Mouse (Mus musculus) layer of hippocampus, adult 18-20 months (tissue): ENCODE measurements at regions not wholly inside any gene's neighbourhood (a gene's known extent, or its start where the extent isn't known, plus 50 kb on each side); places are given as distances from the start of the nearest gene placed in this dataset.

ENCODE experiments used
- DNase-seq, 2 experiments: peaks; one replicate each; pipeline ENCODE4 v3.0.0; 2022; ENCODE audit warnings: low spot score in 2 of 2

DNA sequence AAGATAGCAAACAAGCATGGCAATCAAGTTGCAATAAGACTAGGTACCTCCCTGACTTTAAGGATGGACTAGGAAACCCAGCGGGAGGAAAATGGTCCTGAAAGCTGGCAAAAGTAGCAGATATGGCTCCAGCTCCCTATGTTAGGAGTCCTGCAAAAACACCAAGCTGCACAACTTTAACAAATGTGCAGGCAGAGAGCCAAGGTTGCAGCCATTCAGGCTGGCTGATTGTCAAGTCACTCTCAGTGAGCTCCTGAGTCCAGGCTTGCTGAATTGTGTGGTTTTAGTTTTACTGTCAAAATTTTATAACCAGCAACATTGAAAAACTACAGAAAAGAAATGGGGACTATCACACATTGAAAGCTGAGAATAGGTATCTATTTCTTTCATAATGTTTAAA is 1122.8 kb upstream of the Slc10a2 start:
- DNase-seq: no peak

DNA sequence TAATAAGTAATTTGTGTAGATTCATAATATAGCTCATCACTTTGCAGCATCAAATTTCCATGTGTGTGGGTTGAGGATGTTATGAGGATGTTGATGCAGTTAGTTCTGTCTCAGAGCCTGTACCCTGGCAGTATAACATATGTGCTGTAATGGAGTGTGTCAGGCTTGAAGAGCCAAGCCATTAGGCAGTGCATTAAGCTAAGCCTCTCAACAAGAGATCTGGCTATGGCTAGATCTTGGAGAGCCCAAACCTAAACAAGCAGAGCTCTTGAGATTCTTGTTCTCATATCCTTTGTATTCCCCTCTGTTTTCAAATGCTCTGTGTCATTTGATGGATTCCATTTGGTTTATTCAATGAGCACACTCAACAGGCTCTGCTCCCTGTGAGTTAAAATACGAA is 1120.0 kb upstream of the Slc10a2 start:
- DNase-seq: no peak

DNA sequence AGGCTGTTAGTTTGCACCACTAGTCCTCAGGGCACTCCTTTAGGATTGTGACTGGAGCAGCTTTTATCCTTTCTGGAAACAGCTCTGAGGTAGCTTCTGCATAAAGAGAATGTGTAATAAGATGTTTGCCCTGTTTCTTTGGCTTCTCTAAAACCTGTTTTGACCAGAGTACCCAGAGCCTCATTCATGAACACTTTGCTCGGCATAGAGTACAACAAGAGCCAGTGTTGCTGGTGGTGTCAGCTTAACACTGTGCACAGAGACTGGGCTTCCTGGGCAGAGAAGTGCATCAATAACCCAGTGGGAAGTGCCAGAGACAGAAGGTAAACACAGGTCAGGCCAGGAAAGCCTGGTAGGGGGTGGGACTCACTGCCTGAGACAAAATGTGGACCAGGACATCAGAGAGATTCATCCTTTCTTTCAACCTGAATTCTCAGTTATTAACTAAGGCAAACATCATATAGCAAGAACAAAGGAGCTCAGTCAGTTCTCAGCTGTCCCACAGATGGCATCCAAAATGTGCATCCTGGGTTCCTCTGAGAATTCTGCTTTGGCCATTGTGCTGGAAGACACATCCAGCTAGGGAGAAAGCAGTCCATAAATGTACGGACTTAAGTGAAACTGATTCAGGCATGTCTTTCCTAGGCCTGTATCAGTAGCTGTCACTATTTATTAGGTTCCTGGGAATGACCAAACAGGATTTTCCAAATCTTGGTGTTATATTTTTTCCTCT is 1102.6 kb upstream of the Slc10a2 start:
- DNase-seq: peak in 1 of 2 experiments; percentile 9

DNA sequence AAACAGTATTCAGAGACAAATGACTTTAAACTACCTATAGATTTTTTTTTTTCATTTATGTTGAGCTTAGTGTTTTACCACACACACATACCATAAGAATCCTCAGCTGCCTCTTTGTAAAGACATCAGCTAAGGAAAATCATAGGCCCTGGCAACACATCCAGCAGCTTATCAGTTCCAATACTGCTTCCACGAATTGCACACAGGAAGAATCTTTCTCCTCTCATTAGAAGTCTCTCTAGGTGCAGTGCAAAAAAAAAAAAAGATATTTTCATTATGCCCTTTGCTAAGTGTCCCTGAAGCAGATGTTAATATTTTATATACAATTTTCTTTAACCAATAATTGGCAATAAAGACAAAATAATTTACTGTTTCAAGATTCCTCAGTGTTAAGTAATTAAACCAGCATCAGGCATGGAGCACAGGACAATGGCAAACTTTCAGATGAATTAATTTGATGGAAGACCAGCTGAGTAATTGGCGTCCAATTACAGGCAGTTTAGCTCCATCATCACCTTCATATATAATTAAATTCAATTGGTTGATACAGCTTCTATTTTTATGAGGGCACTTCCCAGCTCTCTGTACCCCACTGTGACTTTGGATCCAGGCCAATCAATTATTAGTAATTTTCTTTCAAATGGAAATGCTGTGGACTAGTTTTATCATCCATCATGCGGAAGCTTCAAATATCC is 1099.0 kb upstream of the Slc10a2 start:
- DNase-seq: no peak

GRCm38 (mm10) chr8:6191431-6191830 is 1086.3 kb upstream of the Slc10a2 start:
- no peak for DNase-seq

DNA sequence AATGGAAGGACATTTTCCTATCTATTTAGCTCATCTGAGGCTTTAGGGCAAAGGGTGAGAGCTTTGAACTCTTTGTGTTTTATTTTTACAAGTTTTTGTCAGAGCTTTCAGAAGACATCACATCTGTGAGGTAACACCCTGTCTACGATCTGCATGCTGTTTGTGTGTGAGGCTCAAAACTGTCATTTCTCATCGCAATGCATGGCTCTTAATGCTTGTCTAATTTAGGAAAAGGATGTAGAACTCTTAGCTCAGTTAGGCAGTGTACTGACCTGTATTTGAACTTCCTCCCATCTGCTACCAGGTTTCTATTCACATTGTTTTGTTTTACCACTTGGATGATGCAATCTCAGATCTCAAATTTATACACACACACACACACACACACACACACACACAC is 1083.3 kb upstream of the Slc10a2 start:
- no peak for DNase-seq

GRCm38 (mm10) chr8:6186561-6186960 is 1081.4 kb upstream of the Slc10a2 start:
- DNase-seq: no peak

- no peak for DNase-seq
These were observed 1074.5 kb upstream of the Slc10a2 start for GRCm38 (mm10) chr8:6179602-6180001.

DNA sequence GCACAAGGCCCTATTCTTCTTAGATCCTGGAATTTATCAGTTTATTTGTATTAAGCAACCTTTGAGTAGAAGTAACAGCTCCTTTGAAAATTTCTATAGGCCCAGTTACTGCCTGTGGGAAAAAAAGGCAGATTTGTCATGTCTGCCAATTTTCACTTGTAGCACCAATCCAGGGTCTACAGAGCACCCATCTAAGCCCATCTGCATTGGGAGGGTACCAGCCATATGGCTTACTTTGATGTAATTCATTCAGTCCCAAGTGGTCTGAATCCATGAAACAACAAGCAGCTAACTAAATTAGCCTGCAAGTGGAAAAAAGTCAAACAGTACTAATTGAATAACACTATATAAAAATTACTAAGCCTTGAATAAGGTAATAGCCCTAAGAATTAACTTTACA is 1061.3 kb upstream of the Slc10a2 start:
- no peak for DNase-seq

- DNase-seq: no peak
These were observed 1060.1 kb upstream of the Slc10a2 start for GRCm38 (mm10) chr8:6165230-6165629.

- DNase-seq: no peak
These were observed 1059.6 kb upstream of the Slc10a2 start for GRCm38 (mm10) chr8:6164758-6165157.

DNA sequence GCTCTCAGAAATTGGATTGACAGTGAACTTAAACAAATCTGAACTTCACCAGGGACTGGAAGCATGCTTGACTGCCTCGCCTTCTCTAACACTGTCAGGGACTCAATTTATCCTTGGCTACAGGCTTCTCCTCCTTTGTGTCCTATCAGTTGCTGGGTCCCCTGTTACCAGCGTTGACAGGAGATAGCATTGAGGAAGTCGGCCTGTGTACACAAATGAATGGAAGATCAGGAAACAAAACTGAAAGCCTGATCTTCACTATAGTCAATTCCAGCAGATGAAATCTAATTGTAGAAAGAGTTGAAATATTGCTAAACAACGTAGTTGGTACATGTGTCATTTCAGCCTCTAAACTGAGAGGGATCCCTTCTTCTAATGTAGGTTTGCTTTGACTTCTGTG is 1039.4 kb upstream of the Slc10a2 start:
- DNase-seq: no peak

DNA sequence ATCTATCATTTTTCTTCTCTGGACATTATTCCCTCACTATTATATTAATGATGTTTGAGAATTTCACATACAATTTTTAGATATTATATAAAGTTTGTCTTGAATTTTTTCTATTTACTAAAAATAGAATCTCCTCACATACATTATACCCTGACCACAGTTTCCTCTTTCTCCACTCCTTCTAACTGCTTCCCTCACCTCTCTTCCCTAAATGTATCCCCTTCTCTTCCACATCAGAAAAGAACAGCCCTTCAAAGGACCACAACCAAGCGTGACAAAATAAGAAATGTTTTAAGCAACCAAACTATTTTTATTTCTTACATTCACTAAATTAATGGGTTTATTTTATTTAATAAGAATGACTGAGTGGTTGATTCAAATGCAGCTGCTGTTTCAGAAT is 1034.9 kb upstream of the Slc10a2 start:
- DNase-seq: no peak

GRCm38 (mm10) chr8:6139171-6139570 is 1034.0 kb upstream of the Slc10a2 start:
- no peak for DNase-seq

GRCm38 (mm10) chr8:6132243-6132751 is 1027.1 kb upstream of the Slc10a2 start:
- peak in 1 of 2 experiments; percentile 4 for DNase-seq

DNA sequence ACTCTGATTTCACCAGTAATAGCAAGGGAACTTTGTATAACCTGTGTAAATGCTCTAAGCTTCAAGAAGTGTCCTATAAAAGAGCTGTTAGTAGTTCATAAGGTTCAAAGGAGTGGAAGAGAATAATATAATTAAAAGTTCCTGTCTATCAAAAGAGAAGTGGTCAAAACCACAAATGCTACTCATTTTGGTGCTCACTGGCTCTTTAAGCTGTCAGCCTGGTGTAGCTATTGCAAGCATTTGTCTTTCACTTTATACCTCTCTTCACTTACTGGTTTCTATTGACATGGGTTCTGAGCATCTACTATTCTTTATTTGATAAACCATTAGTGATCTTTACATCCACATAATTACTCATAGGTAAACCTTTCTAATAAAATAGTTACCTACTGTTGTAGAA is 1020.1 kb upstream of the Slc10a2 start:
- DNase-seq: no peak

- DNase-seq: no peak
These were observed 1014.4 kb upstream of the Slc10a2 start for GRCm38 (mm10) chr8:6119506-6119905.

GRCm38 (mm10) chr8:6111351-6111750 is 1006.2 kb upstream of the Slc10a2 start:
- DNase-seq: peak in 1 of 2 experiments; percentile 6

DNA sequence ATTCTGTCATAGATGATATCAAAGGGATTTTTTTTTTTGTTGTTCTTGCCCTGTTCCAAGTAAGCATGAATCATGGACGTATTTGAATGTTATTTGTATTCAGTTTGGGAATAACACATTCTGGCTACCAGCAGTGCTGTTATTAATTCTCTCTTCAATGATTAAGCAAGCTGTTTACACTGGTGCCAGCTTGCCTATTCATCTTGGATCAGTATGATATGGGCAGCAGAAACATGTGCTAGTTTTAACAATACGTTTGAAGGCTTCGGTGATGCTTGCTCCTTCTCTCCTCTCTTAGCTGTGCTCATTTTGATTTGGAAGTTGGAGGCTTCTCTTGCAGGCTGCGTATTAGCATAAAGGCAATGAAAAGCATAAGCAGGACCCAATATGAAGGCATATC is 984.9 kb upstream of the Slc10a2 start:
- DNase-seq: peak; percentile 3 to 18

DNA sequence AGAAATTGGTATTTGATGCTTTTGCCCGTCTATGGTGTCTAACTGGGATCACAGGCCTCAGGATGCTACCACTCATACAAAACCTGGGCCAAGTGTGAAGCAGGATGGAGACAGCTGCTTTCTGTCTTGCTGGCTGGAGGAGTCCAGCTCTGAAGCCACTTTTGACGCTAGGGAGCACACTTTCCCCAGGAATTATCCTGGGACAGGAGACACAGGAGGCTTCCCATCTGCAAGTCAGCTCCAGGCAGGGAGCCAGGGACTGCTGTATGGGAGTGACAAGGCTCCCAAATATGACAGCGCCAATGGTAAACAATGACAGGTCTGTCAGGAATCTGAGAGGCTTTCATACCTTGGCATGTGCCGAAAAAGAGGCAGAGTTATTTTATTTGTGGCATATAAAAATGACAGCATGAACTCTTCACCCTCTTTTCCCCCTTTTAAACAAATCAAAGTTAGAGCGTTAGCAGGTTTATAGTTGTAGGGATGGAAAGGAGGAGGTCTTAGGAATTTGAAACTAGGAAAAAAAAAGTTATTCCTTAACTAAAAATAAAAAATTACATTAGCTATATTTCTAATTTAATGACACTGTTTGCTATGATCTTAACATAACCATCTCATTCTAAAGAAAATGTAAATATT is 938.9 kb upstream of the Slc10a2 start:
- DNase-seq: peak; percentile 38 to 52

DNA sequence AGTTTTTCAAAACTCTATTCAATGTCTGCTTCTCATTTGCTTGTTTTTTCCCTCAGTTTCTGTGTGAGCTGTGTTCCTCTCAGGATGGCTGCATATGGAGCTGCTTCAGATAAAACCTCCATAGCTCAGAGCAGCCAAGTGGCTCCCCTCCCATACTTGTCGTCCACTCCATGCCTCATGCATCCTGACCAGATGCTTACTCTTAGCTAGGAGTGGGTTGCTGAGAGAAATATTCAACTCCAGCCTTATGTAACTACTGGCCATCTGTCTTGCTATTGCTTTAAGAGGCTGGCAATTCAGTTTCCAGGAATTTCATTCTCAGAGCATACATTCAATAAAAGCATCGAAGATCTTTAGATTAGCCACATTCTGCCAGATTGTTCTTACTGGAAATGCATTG is 907.1 kb upstream of the Slc10a2 start:
- peak; percentile 9 to 53 for DNase-seq

DNA sequence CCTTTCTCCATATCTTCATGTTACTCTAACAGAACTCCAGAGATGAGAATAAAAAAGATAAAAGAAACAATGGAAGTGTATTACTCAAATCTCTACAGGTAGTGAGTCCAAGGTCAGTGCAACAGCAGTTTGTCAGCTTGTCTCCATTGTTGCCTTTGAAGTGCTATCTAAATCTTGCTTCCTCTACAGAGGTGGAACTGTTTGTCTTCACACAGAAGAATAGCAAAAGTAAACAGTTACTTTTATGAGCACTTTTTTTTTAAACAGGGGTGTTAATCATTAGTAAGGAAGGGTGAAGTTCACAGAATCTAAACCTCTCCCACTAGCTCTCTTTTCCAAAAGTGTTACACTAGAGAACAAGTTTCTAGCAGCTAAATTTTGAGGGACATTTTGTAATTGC is 906.0 kb upstream of the Slc10a2 start:
- no peak for DNase-seq
